ENCODE assay signal across 40 mouse cellular contexts in the genomic region with DNA sequence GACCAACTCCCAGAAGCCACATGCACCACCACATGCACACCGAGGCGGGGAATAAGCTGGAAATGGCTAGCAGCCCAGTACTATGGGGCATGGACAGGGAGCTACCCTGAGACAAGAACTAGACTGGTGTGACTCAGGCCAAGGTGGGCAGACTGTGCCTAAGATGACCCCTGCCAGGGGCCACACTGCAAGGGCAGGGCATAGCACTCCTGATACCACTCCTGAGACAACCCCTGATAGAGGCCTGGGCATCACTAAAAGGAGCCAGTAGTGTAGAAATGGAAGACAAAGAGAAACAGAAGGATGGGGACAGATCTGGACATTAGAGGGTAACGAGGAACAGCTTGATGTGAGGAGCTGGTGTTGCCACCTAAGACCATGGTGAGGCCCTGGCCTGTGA. TPM values are rescaled to one million over a fixed set of nuclear protein-coding genes. Genes with fewer than 3 reads are reported as not detected.
"Had no signal": no experiment of that assay in that cellular context is flagged by ENCODE, and none has a peak within 500 bp of the region (broad histone marks: within the 10 kb centered on the region; RNA-seq: fewer than 3 reads in every experiment).

No protein-coding gene starts in this region.

- ATAC-seq: hindbrain, embryonic 16.5 days; hindbrain, postnatal 0 days; inflammation-experienced regulatory T-cells, adult 6 months; intestine, embryonic 15.5 days; intestine, embryonic 16.5 days; intestine, postnatal 0 days had no signal

- H3K4me1 ChIP-seq: heart, embryonic 10.5 days; heart, embryonic 12.5 days; heart, embryonic 13.5 days; heart, embryonic 15.5 days; hindbrain, embryonic 10.5 days; hindbrain, embryonic 12.5 days; hindbrain, embryonic 13.5 days; hindbrain, embryonic 15.5 days; intestine, embryonic 15.5 days; kidney, embryonic 15.5 days had no signal

- H3K27me3 ChIP-seq: heart, embryonic 15.5 days; hindbrain, embryonic 15.5 days; intestine, embryonic 15.5 days; kidney, embryonic 15.5 days had no signal

- H3K9me3 ChIP-seq: heart, embryonic 10.5 days; heart, embryonic 12.5 days; heart, embryonic 13.5 days; heart, embryonic 15.5 days; hindbrain, embryonic 10.5 days; hindbrain, embryonic 12.5 days; hindbrain, embryonic 13.5 days; hindbrain, embryonic 15.5 days; intestine, embryonic 15.5 days; kidney, embryonic 15.5 days had no signal

- H3K36me3 ChIP-seq: heart, embryonic 10.5 days; heart, embryonic 12.5 days; heart, embryonic 13.5 days; heart, embryonic 15.5 days; hindbrain, embryonic 10.5 days; hindbrain, embryonic 12.5 days; hindbrain, embryonic 13.5 days; hindbrain, embryonic 15.5 days; intestine, embryonic 15.5 days; kidney, embryonic 15.5 days had no signal

- H3K4me3 ChIP-seq: heart, embryonic 10.5 days; heart, embryonic 12.5 days; heart, embryonic 13.5 days; heart, embryonic 15.5 days; hindbrain, embryonic 10.5 days; hindbrain, embryonic 12.5 days; hindbrain, embryonic 13.5 days; hindbrain, embryonic 15.5 days; intestine, embryonic 15.5 days; kidney, embryonic 15.5 days; layer of hippocampus, adult 2 months had no signal

- H3K4me2 ChIP-seq: heart, embryonic 11.5 days; heart, embryonic 12.5 days; heart, embryonic 13.5 days; heart, embryonic 15.5 days; hindbrain, embryonic 12.5 days; hindbrain, embryonic 13.5 days; hindbrain, embryonic 14.5 days; hindbrain, embryonic 15.5 days; intestine, embryonic 15.5 days; kidney, embryonic 15.5 days had no signal

- H3K27ac ChIP-seq: heart, embryonic 10.5 days; heart, embryonic 13.5 days; heart, embryonic 15.5 days; hindbrain, embryonic 10.5 days; hindbrain, embryonic 12.5 days; hindbrain, embryonic 13.5 days; hindbrain, embryonic 14.5 days; hindbrain, embryonic 15.5 days; hindbrain, postnatal 0 days; intestine, embryonic 15.5 days; kidney, embryonic 15.5 days; kidney, postnatal 0 days; layer of hippocampus, adult 2 months had no signal

- DNase-seq: heart, postnatal 10 days; heart, postnatal 14 days; heart, postnatal 36 days; heart, postnatal 4 days; kidney, adult 11 months; kidney, adult 18-20 months; kidney, adult 2 months; kidney, adult 8-10 months; kidney, adult 9 months; kidney, postnatal 10 days; kidney, postnatal 14 days; kidney, postnatal 25 days; kidney, postnatal 36 days; kidney, postnatal 4 days; layer of hippocampus, adult 9-11 months; layer of hippocampus, postnatal 36 days had no signal

- H3K9ac ChIP-seq: heart, embryonic 12.5 days; heart, embryonic 13.5 days; heart, embryonic 15.5 days; hindbrain, embryonic 12.5 days; hindbrain, embryonic 13.5 days; hindbrain, embryonic 14.5 days; hindbrain, embryonic 15.5 days; intestine, embryonic 15.5 days; kidney, embryonic 15.5 days had no signal

RNA-seq across cellular contexts. Expression of a gene that starts 28.7 kb away (rescaled TPM):
- polyA plus RNA-seq: heart, embryonic 12.5 days; heart, embryonic 13.5 days; heart, embryonic 14.5 days; heart, embryonic 15.5 days; heart, embryonic 16.5 days; heart, postnatal 0 days; inflammation-experienced regulatory T-cells, adult 6 months; kidney, adult 2 months; kidney, embryonic 14.5 days; kidney, embryonic 15.5 days; kidney, embryonic 16.5 days; kidney, postnatal 0 days had no signal
